Mouse (Mus musculus) heart, embryonic 14.5 days (tissue): Measurements from ENCODE around the gene Gbp4. TPM values are rescaled to one million over a fixed set of nuclear protein-coding genes. Genes with fewer than 3 reads are reported as not detected.
"Not testable (repeated sequence)": the region's sequence is repeated elsewhere in the genome, so short reads cannot be mapped to it uniquely, and the experiment has no call there.

Experiments used
- ATAC-seq: fragments of 200-750 bp; cut with Nextera tagmentation; 2 replicates; pipeline ENCODE4 v1.8.0; 2017; ENCODE audit warnings: low read depth, moderate TSS enrichment; ENCODE audit not compliant: insufficient number of reproducible peaks, insufficient read depth, low FRiP score
- H3K27ac ChIP-seq, 2 experiments: fragments of 200-500 bp in 1 of 2; fragments of 300-500 bp in 1 of 2; sonication (generic) in 1 of 2; replicated peaks in 1 of 2; 2 replicates each; pipeline ENCODE4 v1.5.1; 2012 to 2014; ENCODE audit warnings: low read depth in 2 of 2, low read length in 2 of 2, control low read depth in 1 of 2, mild to moderate bottlenecking in 1 of 2, mixed read lengths in 1 of 2; ENCODE audit not compliant: control insufficient read depth in 1 of 2, insufficient read depth in 1 of 2
- H3K27me3 ChIP-seq: fragments of 300-500 bp; sonication (generic); 2 replicates; pipeline ENCODE4 v1.6.1; 2014; ENCODE audit warnings: mild to moderate bottlenecking, low read length, control low read depth; ENCODE audit not compliant: control insufficient read depth, insufficient read depth
- H3K36me3 ChIP-seq: fragments of 300-500 bp; sonication (generic); 2 replicates; pipeline ENCODE4 v1.6.1; 2014; ENCODE audit warnings: mild to moderate bottlenecking, control low read depth, low read length, mixed read lengths; ENCODE audit not compliant: control insufficient read depth, insufficient read depth
- H3K4me1 ChIP-seq, 2 experiments: fragments of 200-500 bp in 1 of 2; fragments of 300-500 bp in 1 of 2; sonication (generic) in 1 of 2; 2 replicates each; pipeline ENCODE4 v1.6.1; 2012 to 2014; ENCODE audit warnings: low read length in 2 of 2, control low read depth in 1 of 2, mixed read lengths in 1 of 2; ENCODE audit not compliant: control insufficient read depth in 2 of 2, insufficient read depth in 2 of 2
- H3K4me2 ChIP-seq: fragments of 300-500 bp; sonication (generic); 2 replicates; pipeline ENCODE4 v1.6.1; 2014; ENCODE audit warnings: mild to moderate bottlenecking, low read length
- H3K4me3 ChIP-seq, 2 experiments: fragments of 200-500 bp in 1 of 2; fragments of 300-500 bp in 1 of 2; sonication (generic) in 1 of 2; 2 replicates each; pipeline ENCODE4 v1.5.1; 2012 to 2014; ENCODE audit warnings: low read length in 2 of 2, mild to moderate bottlenecking in 2 of 2, control low read depth in 1 of 2, low read depth in 1 of 2, moderate library complexity in 1 of 2; ENCODE audit not compliant: control insufficient read depth in 1 of 2, insufficient read depth in 1 of 2
- H3K9ac ChIP-seq: fragments of 300-500 bp; sonication (generic); 2 replicates; pipeline ENCODE4 v1.6.1; 2014; ENCODE audit warnings: mild to moderate bottlenecking, low read length
- H3K9me3 ChIP-seq: fragments of 300-500 bp; sonication (generic); 2 replicates; pipeline ENCODE4 v1.6.1; 2016; ENCODE audit warnings: low read length, control low read depth; ENCODE audit not compliant: control insufficient read depth
- WGBS: fragments of 180-500 bp; shearing (Covaris S2); extraction: QIAGEN DNeasy Blood & Tissue Kit; methylation state at CpG from one replicate; pipeline ENCODE4 v1.1.7; 2014; 5-methylcytosine and 5-hydroxymethylcytosine counted together
- polyA plus RNA-seq: library from polyadenylated mRNA; unstranded; fragments of >200 nt; fragmentation: Nextera tagmentation; extraction: Ambion mirVana; gene quantifications from 2 replicates; pipeline ENCODE4 v1.2.1, GENCODE M21; 2014

Gene Gbp4
- polyA plus RNA-seq, 1 experiment from 2014 or later: 5.3 TPM

DNA sequence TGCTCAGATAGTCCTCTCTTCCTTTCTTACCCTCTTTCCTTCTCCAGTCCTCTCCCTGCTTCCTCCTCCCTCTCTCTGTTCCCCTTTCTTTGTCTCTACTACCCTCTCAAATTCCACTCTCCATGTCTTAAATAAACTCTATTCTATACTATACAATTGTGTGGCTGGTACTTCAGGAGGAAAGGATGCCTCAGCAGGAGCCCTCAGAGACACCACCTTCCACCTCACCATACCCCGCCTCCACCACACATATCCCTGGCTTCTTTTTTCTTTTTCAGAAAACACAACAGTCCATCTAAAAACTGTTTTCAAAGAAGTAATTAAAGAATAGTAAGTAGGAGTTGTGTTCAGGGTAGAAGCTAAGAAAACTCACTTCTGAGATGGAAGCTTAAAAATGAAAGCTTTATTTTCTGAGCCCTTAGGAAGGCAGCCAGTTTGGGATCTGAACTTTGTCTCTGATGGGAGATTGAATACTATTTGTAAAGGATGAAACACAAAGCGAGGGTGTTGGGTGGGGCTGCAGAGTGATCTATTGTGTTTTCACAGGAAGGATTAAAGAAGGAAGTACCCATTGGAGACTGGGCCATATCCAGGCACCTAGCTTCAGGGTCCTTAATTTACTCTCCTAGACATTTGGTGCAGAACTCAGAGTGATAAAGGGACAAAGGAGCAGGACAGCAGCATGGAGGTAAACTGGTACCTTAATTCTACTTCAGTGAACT, 864 bp upstream of the Gbp4 start:
- not testable (repeated sequence) for H3K9me3 ChIP-seq, H3K4me3 ChIP-seq, H3K4me2 ChIP-seq, H3K27ac ChIP-seq, H3K36me3 ChIP-seq, H3K4me1 ChIP-seq, ATAC-seq, H3K27me3 ChIP-seq, H3K9ac ChIP-seq
- 78% methylated on average over 2 of the region's 2 CpGs for WGBS

DNA sequence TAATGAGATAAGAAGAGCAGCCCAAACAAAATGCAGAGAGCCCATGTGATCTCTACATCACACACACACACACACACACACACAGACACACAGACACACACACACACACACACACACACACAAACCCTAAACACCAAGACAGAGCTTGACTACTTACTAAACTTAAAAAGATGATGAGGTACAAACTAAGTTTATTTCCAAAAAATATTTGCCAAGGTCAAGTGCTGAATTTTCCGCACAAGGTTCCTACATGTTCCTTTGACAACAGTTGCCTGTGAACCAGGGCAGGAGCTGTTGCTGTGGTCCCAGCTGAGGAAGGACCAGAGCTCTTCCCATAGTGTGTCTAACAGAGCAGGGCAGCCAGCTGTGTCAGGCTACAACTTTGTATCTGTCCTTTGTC, 480 bp downstream of the Gbp4 start:
- Histone ChIP-seq H3K4me2 (peak overlapping the region; percentile 29; the same call in 1 of the 2 replicates), H3K4me1 (no peaks in the 10 kb centered on the region), H3K27ac (peak overlapping the region in 1 of 2 experiments; percentile 44; a peak in 1 of 4 replicates), H3K27me3 (no peaks in the 10 kb centered on the region), H3K36me3 (no peaks in the 10 kb centered on the region), H3K9me3 (no peaks in the 10 kb centered on the region), H3K4me3 (peak overlapping the region; percentile 4 to 16; a peak in 3 of 4 replicates), H3K9ac (no peak overlapping the region)
- no peak for ATAC-seq
- 65% methylated on average over 1 of the region's 1 CpGs for WGBS

DNA sequence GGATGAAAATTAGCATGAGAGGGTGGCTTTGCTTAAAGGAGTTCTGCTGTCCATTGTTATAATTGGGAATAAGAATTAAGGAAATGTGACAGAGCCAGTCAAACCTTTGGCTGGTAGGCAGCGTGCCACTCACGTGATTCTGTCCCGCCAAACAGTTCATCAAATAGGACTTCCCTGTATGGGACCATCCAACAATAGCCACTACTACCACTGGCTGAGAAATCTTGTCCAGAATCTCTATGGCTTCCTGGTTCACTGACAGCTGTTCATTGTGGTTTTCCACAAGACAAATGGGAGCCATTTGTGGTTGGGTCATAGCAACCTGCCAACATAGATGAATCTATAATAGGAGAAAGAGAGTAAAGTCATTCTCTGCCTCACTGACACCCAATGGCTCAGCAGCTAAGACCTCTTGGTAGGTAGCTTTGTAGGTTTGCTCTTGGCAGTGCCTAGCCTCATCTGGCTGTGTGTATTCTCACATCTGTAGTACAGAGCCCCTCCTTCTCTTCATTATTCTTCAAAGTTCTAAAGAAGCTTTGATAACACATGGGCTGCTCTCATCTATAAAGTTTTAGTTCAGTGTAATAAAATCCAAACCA, 2.6 kb downstream of the Gbp4 start:
- H3K4me2 ChIP-seq, H3K27me3 ChIP-seq, H3K27ac ChIP-seq, H3K36me3 ChIP-seq, H3K9me3 ChIP-seq, ATAC-seq, H3K9ac ChIP-seq, H3K4me1 ChIP-seq, H3K4me3 ChIP-seq: not testable (repeated sequence)
- 86% methylated on average over 3 of the region's 3 CpGs for WGBS

DNA sequence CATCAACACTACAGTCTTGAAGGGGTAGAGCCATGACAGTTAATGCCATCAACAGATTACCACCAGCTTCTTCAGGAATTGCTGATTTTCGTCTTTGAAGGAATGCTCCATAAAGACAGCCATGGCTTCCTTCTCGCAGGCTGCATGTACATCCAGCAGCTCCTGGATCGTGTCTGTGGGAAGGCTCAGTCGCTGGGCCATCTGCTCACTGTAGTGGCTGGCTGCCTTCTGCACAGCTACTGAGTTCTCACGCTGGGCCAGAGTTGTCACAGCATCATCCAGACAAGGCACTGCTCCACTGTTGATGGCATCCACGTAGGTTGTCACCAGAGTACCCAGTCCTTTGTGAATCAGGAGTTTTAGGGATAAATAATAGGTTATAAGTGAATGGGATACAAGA, 17.7 kb downstream of the Gbp4 start:
- H3K36me3 ChIP-seq, H3K4me2 ChIP-seq, H3K9me3 ChIP-seq, H3K9ac ChIP-seq, H3K4me3 ChIP-seq, H3K27ac ChIP-seq, ATAC-seq, H3K27me3 ChIP-seq, H3K4me1 ChIP-seq: not testable (repeated sequence)
- WGBS: 71% methylated on average over 6 of the region's 6 CpGs

DNA sequence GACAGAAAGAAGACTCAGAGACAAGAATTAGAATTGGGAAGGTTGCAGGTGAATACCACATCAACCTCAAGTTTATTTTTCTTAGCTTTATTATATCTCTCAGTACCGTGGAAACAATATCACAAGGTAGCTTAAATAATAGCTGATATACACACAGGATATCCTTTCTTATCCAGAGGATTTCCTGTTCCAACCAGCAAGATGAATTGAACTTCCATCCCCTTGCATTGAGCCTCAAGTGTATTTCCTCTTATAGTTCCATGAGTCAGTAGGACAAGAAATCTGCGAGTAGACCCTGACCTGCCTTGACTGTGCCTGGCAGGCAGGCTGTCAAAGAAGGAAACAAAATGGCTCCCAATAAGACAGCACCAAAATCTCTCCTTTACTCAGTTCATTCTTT, 23.6 kb downstream of the Gbp4 start:
- Histone ChIP-seq H3K27me3 (no peaks in the 10 kb centered on the region), H3K9ac (no peak overlapping the region), H3K36me3 (no peaks in the 10 kb centered on the region), H3K4me3 (no peak overlapping the region), H3K4me1 (peaks cover 0 to under 1% of the 10 kb centered on the region in 2 experiments; a peak in 1 of 4 replicates), H3K4me2 (no peak overlapping the region), H3K9me3 (no peaks in the 10 kb centered on the region), H3K27ac (no peak overlapping the region)
- WGBS: 60% methylated on average over 2 of the region's 2 CpGs
- ATAC-seq: no peak

DNA sequence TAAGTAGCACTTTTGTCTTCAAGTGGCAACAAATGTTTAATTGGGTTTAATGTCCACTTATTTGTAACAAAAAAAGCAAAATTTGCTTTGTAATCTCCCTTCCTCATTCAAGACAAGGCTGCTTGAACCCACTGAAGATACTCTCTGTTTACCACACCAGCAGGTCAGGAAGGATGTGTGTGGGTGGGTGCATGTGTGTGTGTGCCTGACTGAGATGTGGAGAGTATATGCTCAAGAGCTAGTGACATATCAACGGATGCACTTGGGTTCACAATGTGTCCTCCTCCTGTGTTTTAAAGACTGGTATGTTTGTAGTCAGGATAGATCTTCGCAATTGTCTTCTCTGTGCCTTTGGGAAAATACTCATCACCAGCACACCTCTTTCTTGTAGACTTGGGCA, 24.7 kb downstream of the Gbp4 start:
- 83% methylated on average over 2 of the region's 2 CpGs for WGBS
- no peaks in the 10 kb centered on the region for H3K9me3 ChIP-seq
- H3K36me3 ChIP-seq: no peaks in the 10 kb centered on the region
- no peak overlapping the region for H3K27ac ChIP-seq
- H3K27me3 ChIP-seq: no peaks in the 10 kb centered on the region
- H3K4me3 ChIP-seq: no peak overlapping the region
- H3K4me1 ChIP-seq: peaks cover 0 to 2% of the 10 kb centered on the region in 2 experiments; a peak in 1 of 4 replicates
- no peak for ATAC-seq
- H3K4me2 ChIP-seq: no peak overlapping the region
- no peak overlapping the region for H3K9ac ChIP-seq

DNA sequence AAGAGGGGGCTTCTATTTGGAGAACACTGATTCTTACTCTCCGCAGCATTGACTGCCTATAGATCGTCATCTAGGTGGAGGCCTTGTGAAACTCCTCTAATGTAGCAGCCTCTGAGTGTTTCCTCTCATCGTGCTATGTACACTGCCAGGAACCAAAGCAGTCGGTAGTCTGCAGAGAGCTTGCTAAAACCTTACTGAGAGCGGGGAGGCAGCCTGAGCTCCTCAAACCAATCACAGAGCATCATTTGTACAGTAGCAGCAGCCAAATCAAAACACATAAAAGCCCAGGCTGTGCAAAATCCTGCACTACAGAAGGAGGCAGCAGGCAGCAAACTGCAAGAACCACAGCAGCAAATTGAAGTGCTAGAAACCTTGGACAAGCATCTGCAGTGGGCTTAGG, 25.7 kb downstream of the Gbp4 start:
- Histone ChIP-seq H3K27me3 (no peaks in the 10 kb centered on the region), H3K9ac (no peak overlapping the region), H3K4me1 (peaks cover 0 to 2% of the 10 kb centered on the region in 2 experiments; a peak in 1 of 4 replicates), H3K9me3 (no peaks in the 10 kb centered on the region), H3K36me3 (no peaks in the 10 kb centered on the region), H3K4me2 (no peak overlapping the region), H3K27ac (no peak overlapping the region), H3K4me3 (no peak overlapping the region)
- WGBS: 87% methylated on average over 5 of the region's 5 CpGs
- ATAC-seq: no peak
